Mouse (Mus musculus): ENCODE data around the gene Lmntd1. TPM values are rescaled to one million over a fixed set of nuclear protein-coding genes. Genes with fewer than 3 reads are reported as not detected.
A peak's percentile ranks its signal among the peaks of the same experiment; 100 is the strongest.
"Not testable (repeated sequence)": the region's sequence is repeated elsewhere in the genome, so short reads cannot be mapped to it uniquely, and the experiment has no call there.

Gene Lmntd1
- total RNA-seq, 2 experiments from 2014 or later, result not detected

DNA sequence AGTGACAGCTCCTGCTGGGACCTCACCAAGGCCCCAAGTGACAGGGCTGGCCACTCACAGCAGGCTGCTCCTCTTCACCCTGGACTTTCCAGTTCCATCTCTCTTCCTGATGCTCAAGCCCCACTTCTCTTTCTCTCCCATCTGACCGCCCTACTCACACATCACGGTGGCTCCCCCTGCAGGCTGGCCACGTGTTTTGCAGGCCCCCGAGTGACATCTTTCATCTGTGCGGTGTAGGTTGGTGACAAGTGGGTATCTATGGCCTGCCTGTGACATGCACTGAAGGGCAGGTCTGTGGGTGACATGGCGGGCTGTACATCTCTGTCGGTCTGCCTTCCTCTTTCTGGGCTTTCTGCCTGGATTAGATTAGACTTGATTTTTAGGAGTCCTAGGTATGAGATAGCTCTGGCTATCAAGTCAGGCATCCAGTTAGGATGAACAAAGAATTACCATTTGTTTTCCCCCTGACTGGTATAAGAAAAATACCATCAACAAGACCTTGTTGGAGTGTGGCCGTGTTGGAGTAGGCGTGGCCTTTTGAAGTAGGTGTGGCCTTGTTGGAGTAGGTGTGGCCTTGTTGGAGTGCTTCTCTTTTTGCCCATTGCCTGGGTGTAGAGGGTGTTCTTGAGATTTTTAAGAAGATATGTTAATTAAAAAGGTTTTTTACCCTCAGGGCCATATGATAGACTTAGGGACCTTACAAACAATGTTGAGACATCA, 265.8 kb downstream of the Lmntd1 start:
- ATAC-seq (ENCODE audit: poor library complexity, severe bottlenecking), result peak; percentile 85

DNA sequence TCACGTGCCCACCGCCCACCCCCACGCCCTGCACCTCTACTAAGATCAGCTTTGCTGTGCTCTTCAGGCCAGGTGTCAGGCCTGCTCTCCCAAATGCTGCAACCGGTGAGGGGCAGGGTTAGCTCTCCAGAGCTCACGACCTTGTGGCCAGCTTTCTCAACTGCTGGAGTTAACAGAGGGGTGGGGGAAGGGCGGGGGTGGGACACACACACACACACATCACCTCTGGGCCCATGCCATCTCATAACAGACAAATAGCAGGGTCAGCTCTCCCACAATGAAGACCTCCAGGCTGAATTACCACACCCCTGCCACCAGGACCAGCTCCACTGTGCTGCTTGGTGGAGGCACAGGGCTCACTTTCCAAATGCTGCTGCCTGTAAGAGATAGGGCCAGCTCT, 266.5 kb downstream of the Lmntd1 start:
- no peak for ATAC-seq (ENCODE audit: poor library complexity, severe bottlenecking)

DNA sequence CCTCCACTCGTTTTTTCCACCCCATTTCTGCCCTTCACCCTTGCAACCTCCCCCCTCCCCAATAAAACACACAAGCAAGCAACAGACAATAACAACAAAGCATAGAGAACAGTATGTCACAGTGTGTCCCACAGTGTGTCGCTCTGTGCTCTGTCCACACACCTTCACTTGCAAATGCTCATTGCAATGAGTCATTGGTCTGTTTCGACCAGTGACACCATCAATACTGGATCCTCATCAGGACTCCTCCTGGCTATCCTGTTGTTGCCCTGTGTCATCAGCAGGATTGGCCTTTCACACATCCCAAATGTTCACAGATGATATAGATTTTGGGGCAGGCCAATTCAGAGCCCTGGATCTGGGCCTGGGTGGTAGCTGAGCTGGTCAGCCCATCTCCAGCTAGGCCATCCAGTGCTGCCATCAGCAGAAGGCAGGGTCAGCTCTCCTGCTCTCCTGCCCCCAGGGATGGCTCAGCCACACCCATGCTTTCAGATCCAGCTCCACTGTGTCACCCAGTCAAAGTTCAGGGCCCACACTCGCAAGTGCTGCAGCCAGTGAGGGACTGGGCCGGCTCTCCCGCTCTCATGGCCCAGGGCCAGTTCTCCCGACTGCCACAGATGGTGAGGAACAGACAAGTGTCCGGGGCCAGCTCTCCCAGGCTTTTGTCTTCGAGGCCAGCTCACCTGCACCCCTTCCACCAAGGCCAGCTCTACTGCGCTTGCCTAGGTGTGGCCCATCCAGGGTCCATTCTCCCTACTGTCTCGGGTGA, 267.1 kb downstream of the Lmntd1 start:
- no peak for ATAC-seq (ENCODE audit: poor library complexity, severe bottlenecking)

DNA sequence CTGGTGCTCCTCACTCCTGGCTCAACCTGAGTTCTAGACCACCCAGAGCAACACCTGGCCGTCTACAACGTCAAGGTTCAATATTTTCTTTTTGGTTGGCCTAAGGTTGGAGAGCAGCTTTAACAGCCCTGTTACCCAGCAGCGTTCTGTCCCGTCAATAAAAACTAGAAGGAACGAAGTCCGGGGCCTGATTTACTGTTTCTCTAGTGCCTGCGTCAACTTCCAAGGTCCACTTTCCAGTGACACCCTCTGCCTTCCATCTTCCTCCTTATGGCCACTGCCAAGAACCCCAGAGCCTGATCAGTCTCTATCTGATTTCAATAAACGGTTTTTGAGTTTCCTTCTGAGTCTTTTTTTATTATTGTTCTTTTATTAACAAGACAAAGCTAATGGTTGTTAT, 267.8 kb downstream of the Lmntd1 start:
- no peak for ATAC-seq (ENCODE audit: poor library complexity, severe bottlenecking)

DNA sequence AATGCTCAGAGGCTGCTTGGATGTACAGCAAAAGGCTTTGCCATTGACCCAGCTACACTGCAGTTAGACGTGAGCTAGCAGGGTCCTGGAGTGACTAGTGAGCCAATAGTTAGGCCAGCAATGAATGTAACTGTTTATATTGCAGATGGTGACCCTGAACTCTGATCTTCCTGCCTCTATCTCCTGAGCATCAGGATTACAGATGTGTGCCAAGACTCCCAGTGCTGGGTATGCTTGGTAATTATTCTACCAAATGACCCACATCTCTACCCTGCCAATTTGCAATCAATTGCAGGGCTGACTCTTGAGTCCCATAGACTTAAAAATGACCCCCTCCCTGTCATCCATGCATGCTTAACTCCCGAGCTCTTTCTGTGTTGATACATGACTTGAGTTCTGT, 269.4 kb downstream of the Lmntd1 start:
- no peak for ATAC-seq (ENCODE audit: poor library complexity, severe bottlenecking)

DNA sequence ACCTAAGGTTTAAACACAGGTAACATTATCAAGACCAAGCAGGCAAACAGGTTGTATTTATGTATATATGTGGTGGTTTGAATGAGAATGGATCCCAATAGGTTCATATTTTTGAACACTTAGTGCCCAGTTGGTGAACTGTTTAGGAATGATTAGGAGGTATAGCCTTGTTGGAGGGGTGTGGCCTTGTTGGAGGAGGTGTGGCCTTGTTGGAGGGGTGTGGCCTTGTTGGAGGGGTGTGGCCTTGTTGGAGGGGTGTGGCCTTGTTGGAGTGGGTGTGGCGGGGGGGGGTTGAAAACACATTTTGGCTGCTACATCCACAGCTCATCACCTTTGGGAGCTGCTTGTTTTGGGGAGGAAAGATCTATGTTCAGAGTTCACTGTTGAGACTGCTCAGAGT, 270.7 kb downstream of the Lmntd1 start:
- no peak for ATAC-seq (ENCODE audit: poor library complexity, severe bottlenecking)

DNA sequence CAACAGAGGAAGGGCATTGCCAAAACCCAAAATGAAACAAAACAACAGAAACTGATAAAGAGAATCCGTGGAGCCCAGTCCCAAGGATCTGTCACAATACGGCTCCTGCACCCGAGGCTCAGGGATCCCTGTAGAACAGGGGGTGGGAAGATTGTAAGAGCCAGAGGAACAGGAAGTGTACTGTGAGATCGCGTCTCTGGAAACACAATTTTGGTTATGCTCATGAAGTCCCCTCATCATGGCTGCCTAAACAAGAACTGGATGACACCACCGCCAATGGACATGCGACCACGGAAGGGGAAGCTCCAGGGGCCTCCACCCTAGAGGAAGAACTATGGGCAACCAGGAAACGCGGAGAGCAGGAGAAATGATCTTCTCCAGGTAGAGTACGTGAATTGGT, 271.3 kb downstream of the Lmntd1 start:
- ATAC-seq (ENCODE audit: poor library complexity, severe bottlenecking), result no peak

DNA sequence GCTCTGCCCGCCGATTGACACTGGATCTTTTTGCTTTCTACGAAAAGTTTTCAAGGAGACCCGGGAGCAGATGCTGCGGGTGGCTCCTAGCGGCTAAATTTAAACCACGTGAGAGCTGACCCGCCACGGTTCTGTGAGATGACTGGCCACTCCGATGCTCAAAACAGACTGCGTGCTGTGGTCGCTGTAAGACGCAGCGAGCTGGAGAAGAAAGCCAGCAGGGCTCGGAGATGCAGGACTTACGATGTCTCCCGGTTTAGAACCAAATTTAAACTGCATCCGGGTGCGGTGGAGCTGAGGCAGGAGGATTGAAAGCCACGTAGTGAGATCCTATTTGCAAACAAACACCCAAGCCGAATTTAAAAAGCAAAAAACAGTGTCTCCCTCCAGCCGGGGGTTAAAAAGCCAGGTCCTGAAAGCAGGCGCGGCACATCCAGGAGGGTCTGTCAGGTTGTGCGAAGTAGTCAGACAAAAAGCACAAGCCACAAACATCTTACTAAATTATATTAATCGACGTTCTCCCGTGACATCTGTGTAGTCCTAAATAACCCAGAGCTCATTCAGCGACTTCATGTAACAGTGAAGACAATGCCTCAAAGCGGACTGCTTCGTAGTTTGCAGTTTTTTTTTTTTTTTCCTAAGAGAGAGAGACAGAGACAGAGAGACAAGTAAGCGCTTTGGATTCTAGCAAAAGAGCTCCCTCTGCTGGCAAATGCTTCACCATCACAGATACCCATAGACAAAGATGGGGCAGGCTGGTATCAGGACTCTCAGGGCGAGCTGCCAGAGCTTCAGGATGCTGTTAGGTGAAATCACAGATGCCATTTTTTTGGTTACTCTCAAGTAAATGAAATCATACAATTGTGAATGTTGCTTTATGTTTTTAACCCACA, 272.6 kb downstream of the Lmntd1 start:
- ATAC-seq (ENCODE audit: poor library complexity, severe bottlenecking), result peak; percentile 43

DNA sequence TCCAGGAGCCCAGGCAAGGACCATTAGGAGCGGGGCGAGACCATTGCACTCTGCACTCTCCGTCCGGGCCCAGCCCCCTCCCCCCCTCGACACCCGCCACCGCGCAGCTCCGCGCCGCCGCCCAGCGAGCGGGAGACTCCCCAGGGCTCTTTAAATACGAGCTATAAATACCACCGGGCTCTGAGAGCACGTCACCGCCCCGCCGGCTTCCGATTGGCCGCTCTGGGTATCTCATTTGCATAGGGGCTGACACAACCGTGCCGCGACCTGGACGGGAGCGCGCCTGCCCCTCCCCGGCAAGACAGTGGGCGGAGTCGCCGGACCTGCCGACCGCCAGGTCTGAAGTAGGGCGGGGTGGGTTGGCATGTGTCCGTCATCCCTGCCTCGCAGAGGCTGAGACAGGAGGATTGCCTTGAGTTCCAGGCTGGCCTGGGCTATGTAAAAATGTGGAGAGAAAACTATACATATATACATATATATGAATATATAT, 273.4 kb downstream of the Lmntd1 start:
- peak; percentile 74 for ATAC-seq (ENCODE audit: poor library complexity, severe bottlenecking)

DNA sequence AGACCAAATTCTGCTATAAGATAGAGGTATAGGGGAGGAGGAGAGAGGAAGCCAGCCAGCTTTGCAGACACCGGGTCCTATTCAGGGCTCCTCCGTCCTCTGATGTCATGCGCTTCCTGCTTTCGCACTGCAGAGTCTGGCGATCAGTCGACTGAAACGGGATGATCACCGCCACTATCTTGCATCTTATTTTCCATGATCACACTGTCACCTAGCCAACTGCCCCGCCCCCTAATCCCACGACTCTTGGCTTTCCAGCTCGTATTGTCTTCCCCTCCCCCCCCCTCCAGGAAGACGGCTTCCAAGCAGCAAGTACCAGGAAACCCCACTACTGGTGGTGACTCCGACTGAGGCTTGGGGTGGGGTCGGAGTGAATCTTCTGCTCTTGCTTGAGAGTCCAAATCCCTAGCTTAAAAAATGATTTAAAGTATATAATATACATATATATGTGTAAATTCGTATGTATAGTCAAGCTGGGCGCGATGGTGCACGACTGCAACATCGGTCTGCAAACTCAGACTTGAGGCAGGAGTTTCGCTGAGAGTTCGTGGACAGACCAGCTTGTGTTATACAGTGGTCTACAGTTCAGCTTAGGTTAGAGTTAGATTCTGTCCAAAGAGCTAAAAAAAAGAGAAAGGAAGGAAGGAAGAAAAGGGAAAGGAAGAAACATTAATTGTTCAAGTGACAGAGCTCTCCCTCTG, 274.0 kb downstream of the Lmntd1 start:
- ATAC-seq (ENCODE audit: poor library complexity, severe bottlenecking), result peak; percentile 30

DNA sequence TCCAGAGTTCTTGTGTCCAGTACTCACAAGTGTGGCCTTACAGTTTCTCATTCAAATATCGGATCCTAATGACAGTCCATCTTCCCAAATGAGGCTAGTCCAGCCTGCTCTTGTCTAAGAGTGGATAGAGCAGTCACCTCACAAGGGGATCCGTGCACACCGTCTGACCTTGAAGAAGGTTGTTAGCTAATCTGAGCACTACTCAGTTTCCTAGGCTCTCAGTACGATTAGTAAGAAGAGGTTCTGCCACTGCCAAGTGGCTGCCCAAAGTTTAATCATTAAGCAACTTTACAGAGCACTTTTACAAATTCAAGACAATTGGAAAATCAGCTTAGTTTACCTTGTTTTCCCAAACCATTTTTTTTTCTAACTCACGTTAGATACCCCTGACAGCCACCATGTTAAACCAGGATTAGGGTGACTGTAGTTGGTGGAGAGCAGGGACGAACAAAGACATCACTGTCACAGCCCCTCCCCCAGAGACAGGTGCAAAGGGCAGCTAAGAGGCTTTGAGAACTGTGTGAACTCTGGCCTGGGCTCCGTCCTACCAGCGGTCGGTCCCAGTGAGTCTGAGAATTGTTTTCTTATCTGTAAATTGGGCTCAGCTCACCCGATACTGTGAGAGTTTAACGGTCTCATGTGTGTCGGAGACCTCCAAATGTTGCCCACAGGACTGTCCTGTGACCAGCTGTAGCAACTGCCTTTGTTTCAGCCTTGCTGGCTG, 275.4 kb downstream of the Lmntd1 start:
- ATAC-seq (ENCODE audit: poor library complexity, severe bottlenecking), result no peak

DNA sequence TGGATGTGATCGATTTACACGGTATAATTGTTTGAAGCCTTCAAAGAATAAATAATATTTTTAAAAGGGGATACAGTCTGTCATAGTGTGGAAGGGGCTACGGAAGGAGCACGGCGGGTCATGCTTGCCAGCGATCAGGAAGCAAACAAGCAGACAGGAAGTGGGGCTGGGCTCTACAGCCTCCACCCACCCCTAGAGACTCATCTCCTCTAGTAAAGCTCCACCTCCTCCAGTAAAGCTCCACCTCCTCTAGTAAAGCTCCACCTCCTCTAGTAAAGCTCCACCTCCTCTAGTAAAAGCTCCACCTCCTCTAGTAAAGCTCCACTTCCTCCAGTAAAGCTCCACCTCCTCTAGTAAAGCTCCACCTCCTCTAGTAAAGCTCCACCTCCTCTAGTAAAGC, 276.6 kb downstream of the Lmntd1 start:
- not testable (repeated sequence) for ATAC-seq (ENCODE audit: poor library complexity, severe bottlenecking)

DNA sequence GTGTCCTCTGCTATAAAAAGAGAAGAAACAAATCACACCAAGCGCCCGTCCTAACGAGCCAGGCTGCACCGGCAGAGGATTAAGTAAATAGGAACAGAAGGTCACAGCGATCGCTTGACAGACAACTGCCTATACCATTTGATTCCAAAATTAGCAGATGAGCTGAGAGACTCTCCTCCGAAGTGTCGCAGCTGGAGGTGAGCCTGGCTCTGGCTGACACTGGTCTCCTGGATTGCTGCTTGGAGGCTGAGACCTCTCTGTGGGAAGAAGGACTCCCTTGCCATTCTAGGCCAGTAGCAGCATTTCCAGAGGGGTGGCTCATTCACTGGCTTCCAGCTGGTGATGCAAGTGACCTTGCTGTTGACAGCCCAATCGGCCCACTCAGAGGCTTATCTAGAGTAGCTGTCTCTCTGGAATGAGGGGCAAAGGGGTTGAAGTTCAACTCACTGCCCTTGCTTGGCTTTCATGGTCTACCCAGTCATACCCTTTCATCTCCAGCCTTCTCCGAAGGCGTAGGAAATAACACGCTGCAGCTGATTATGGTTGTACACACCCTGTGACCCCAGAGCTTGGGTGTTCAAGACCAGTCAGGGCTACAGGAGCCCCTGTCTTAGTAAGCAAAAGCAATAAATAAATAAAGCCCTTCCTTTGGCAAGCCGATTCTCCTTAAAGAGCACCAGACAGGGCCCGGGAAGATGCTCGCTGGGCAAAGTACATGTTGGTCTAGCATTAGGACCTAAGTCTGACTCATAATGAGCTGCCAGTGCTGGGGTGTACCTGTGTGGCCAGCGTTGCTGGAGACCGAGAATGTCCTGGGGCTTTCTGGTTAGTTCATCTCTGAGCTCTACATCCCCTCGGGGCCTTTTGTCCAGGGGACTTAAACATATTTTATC, 278.0 kb downstream of the Lmntd1 start:
- ATAC-seq (ENCODE audit: poor library complexity, severe bottlenecking), result no peak

DNA sequence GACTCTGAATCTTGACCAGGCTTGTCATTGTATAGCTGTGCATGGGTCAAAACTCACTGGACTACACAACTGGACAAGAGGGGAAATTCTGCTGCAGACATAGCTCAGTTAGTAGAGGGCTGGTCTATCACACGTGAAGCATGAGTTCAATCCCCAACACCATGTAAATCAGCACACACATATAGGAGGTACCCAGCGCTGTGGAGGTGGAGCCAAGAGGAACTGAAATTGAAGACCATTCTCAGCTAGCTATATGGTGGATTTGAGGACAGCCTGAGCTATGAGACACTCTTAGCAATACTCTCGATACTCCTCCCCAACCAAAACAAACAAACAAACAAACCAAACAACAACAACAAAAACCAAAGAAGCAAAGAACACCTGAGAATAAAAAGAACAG, 279.9 kb downstream of the Lmntd1 start:
- peak; percentile 38; the same call in 1 of the 2 replicates for ATAC-seq (ENCODE audit: poor library complexity, severe bottlenecking)

DNA sequence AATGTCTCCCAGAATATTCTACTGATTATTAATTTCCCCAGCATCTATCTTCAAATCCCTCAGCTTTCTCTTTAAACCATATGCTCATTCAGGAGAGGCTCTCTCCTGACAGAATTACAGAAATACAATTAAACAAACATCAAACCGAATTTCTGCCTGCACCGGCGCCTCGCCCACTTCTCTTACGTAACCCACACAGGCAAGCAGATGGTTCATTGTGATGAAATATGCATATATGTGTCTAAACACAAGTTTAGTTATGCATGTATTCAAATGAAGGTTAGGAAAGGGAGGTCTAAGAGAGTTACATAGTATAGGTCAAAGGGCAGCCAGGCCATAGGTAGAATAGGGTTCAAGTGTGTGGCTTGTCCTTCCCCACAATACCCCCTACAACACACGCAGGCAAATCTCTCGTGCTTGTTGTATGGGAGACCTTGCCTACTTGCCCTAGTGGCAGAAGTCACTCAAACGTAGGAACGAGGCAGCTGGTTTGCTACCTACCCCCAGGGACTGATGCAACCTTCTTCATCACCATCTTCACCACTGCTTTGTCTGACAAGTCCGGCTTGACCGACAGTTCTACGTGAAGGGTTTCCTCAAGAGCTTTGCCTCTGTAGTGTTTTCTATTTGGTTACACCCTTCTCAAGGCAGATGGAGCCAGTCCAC, 287.8 kb downstream of the Lmntd1 start:
- ATAC-seq (ENCODE audit: poor library complexity, severe bottlenecking), result peak; percentile 65

DNA sequence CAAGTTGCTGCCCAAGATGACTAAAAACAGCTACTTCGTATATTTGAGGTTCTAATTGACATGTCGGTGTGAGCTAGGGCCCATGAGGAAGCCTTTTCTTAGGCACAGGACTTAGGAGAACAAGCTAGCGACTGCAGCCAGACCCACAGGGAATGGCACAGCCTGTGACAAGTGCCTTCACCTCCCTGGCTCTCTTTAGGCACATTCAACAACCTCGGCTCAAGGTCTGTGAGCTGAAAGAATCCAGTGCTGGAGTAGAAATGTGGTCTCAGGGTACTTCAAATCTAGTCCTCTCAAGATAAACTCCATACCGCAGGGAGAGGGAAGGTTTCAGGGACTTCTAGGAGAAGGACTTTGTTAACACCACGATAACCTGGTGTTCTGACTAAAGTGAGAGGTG, 289.0 kb downstream of the Lmntd1 start:
- ATAC-seq (ENCODE audit: poor library complexity, severe bottlenecking), result no peak

DNA sequence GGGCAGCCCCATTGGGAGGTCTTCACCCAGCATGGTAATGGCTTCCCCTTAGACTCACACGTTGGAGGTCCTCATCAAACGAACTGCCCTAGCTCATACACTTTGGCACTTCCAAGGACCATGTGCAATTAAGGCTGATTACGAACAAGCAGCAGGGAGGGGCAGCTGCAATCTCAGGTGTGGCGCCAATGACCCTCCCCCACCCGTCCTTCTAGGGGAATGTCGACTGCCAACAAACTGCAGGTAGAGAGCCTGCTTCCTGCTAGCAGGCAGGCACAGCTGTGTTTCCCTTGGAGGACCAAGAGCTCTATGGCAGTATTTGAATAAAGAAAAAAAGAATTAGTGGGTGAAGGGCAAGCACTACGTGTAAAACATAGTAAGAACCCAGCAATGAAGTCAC, 289.6 kb downstream of the Lmntd1 start:
- no peak for ATAC-seq (ENCODE audit: poor library complexity, severe bottlenecking)

DNA sequence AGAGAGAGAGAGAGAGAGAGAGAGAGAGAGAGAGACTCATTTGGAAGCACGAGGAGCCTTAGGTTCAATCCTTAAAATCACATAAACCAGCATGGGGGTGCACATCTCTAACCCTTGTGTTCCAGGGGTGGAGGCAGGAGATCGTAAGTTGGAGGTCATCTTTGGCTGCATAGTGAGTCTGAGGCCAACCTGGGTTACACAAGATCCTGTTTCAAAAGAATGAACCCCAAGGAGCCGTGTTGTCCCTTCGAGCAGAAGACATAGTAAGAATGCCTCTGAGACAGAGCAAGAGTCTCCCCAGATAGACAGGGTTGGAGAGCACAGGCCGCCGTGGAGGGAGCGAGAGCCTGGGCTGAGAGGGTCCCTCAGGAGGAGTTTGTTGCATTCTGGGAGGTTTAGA, 291.9 kb downstream of the Lmntd1 start:
- peak; percentile 57 for ATAC-seq (ENCODE audit: poor library complexity, severe bottlenecking)
